Mouse (Mus musculus) lung, embryonic 16.5 days (tissue): ENCODE measurements around the gene Minos1. TPM values are rescaled to one million over a fixed set of nuclear protein-coding genes. Genes with fewer than 3 reads are reported as not detected.

ENCODE experiments used
- ATAC-seq: fragments of 200-750 bp; cut with Nextera tagmentation; 2 replicates; pipeline ENCODE4 v1.8.0; 2017; ENCODE audit warnings: low read depth, mild to moderate bottlenecking, moderate library complexity
- H3K27ac ChIP-seq: fragments of 300-500 bp; sonication (generic); 2 replicates; pipeline ENCODE4 v1.5.1; 2014; ENCODE audit warnings: mild to moderate bottlenecking, control low read depth, low read length
- H3K27me3 ChIP-seq: fragments of 300-500 bp; sonication (generic); 2 replicates; pipeline ENCODE4 v1.6.1; 2014; ENCODE audit warnings: low read depth, low read length, mixed read lengths; ENCODE audit not compliant: control insufficient read depth, insufficient read depth
- H3K36me3 ChIP-seq: fragments of 300-500 bp; sonication (generic); 2 replicates; pipeline ENCODE4 v1.6.1; 2014; ENCODE audit warnings: low read length; ENCODE audit not compliant: control insufficient read depth, insufficient read depth
- H3K4me1 ChIP-seq: fragments of 300-500 bp; sonication (generic); replicated peaks from 2 replicates; pipeline ENCODE4 v1.6.1; 2014; ENCODE audit warnings: low read length, mixed read lengths; ENCODE audit not compliant: control insufficient read depth, insufficient read depth
- H3K4me2 ChIP-seq: fragments of 300-500 bp; sonication (generic); 2 replicates; pipeline ENCODE4 v1.6.1; 2014; ENCODE audit warnings: low read depth, low read length, control low read depth
- H3K4me3 ChIP-seq: fragments of 300-500 bp; sonication (generic); 2 replicates; pipeline ENCODE4 v1.5.1; 2014; ENCODE audit warnings: mild to moderate bottlenecking, low read length, control low read depth
- H3K9ac ChIP-seq: fragments of 300-500 bp; sonication (generic); 2 replicates; pipeline ENCODE4 v1.6.1; 2014; ENCODE audit warnings: low read length, control low read depth
- H3K9me3 ChIP-seq: fragments of 300-500 bp; sonication (generic); 2 replicates; pipeline ENCODE4 v1.6.1; 2016; ENCODE audit warnings: low read length; ENCODE audit not compliant: control insufficient read depth
- WGBS: fragments of 180-500 bp; shearing (Covaris S2); extraction: QIAGEN DNeasy Blood & Tissue Kit; methylation state at CpG from one replicate; pipeline ENCODE4 v1.1.7; 2014; 5-methylcytosine and 5-hydroxymethylcytosine counted together
- polyA plus RNA-seq: library from polyadenylated mRNA; unstranded; fragments of >200 nt; fragmentation: Nextera tagmentation; extraction: Ambion mirVana; gene quantifications from 2 replicates; pipeline ENCODE4 v1.2.1, GENCODE M21; 2015

Minos1 gene
- polyA plus RNA-seq, 1 experiment from 2014 or later = 571 TPM

DNA sequence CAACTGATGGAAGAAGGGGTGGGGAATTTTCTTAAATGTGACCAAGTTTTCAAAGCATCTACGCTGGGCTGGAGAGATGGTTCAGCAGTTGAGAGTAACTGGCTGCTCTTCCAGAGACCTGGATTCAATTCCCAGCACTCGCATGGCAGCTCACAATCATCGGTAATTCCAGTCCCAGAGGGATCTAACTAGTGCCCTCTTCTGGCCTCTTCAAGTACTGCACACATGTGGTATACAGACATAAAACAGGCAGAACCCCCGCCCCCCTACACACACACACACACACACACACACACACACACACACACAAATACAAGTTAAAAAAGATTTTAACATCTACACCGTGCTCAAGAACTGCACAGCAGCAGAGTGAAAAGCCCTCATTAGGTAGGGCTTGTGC is 15.2 kb downstream of the Minos1 start:
- peaks cover 30% of the 10 kb centered on the region for H3K4me1 ChIP-seq

DNA sequence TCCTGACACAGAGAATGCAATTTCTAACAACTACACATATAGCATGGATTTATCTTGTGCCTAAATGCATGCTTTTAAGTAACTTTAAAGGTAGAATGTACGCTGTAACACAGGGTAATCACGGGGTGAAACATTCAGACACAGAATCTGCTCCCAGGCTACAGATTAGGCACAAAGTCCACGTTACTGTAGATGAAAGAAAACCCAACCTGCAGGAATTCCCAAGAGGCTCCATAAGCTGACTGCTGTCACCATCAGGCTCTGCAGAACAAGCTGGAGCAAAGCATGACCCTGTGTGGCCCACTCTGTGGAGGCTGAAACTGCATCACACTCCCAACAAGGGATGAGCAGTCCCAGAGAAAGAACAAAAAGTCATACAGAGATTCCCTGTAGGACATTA is 18.4 kb downstream of the Minos1 start:
- no peak for ATAC-seq
- Histone ChIP-seq H3K36me3 (no peaks in the 10 kb centered on the region), H3K4me3 (no peak overlapping the region), H3K4me2 (no peak overlapping the region), H3K9me3 (no peaks in the 10 kb centered on the region), H3K9ac (no peak overlapping the region), H3K27me3 (no peaks in the 10 kb centered on the region), H3K27ac (peak overlapping the region; percentile 17; the same call in 1 of the 2 replicates), H3K4me1 (peaks cover 21% of the 10 kb centered on the region)
- 71% methylated on average over 3 of the region's 3 CpGs for whole genome bisulfite sequencing

More for the DNA sequence above, 15.2 kb downstream of the Minos1 start:
- no peak overlapping the region for H3K4me3 ChIP-seq
- H3K4me2 ChIP-seq = no peak overlapping the region
- no peaks in the 10 kb centered on the region for H3K9me3 ChIP-seq
- H3K9ac ChIP-seq = no peak overlapping the region
- no peak for ATAC-seq
- 88% methylated on average over 5 of the region's 5 CpGs for WGBS
- H3K36me3 ChIP-seq = no peaks in the 10 kb centered on the region
- no peaks in the 10 kb centered on the region for H3K27me3 ChIP-seq
- no peak overlapping the region for H3K27ac ChIP-seq

DNA sequence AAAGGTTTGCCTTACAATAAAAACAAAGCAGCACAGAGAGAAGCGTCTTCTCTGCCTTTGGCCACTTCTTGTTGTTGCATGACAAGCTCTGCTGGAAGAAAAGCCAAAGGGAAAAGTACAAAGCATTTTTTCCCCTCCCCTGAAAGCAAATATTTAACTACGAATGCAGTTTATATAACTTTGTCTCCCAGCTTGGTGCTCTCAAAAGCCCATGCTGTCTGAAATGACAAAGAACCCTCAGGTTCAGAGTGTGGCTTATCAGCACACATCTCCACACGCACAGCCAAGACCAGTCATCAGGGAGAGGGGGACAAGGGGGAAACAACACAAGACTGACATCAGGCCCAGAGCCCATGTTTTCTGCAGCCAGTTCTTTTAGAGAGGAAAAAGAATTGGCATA is 19.5 kb downstream of the Minos1 start:
- WGBS = 20% methylated on average over 3 of the region's 3 CpGs
- Histone ChIP-seq H3K4me1 (peaks cover 18% of the 10 kb centered on the region), H3K9me3 (no peaks in the 10 kb centered on the region), H3K9ac (no peak overlapping the region), H3K4me2 (no peak overlapping the region), H3K36me3 (no peaks in the 10 kb centered on the region), H3K27me3 (no peaks in the 10 kb centered on the region), H3K4me3 (no peak overlapping the region), H3K27ac (peak overlapping the region; percentile 60)
- peak; percentile 71; the same call in 1 of the 2 replicates for ATAC-seq

DNA sequence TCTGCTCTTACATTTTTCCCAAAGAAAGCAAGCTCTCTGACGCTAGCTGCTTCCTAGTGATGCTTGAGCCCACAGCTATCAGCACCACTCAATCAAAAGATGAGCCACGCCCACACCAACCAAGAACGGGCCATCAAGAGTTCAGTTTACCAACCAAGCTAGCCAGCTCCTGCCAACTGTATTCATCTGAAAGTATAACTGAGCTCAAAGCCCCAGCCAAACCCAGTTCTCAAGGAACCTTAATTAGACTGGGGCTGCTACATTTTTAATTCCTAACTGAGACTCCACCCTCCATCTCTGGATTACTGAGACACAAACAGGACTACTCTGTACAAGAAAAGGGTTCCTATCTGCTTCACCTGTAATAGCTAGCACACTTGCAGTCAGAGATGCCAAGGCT is 20.1 kb downstream of the Minos1 start:
- no peaks in the 10 kb centered on the region for H3K36me3 ChIP-seq
- H3K9ac ChIP-seq = no peak overlapping the region
- no peak overlapping the region for H3K4me2 ChIP-seq
- H3K4me1 ChIP-seq = peaks cover 17% of the 10 kb centered on the region
- H3K27me3 ChIP-seq = no peaks in the 10 kb centered on the region
- no peaks in the 10 kb centered on the region for H3K9me3 ChIP-seq
- ATAC-seq = peak; percentile 32; the same call in 1 of the 2 replicates
- peak overlapping the region; percentile 60 for H3K27ac ChIP-seq
- H3K4me3 ChIP-seq = no peak overlapping the region
- WGBS = 35% methylated on average over 3 of the region's 3 CpGs

DNA sequence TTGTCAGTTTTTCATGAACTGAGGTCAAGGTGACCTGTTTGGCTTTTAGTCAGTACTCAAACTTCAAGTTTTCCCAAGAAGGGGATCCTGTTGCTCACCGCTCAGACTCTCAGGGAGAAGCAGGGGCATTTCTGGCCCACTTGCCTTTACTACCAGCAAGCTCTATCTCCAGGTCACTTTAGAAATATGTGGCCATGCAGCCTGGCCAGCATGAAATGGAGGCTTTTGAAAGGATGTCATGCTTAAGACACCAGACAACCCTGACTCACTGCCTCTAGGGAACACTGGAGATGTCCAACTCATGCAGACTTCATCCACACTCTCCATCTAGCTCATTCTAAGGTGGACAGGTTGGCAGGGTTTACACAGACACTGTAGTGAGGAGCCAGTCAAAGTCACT is 25.5 kb downstream of the Minos1 start:
- Histone ChIP-seq H3K4me2 (no peak overlapping the region), H3K36me3 (peaks cover 8% of the 10 kb centered on the region), H3K27ac (no peak overlapping the region), H3K4me3 (no peak overlapping the region), H3K9me3 (no peaks in the 10 kb centered on the region), H3K4me1 (0 out of 2 replicates have a peak, but pooled peaks cover 2% of the 10 kb centered on the region), H3K27me3 (no peaks in the 10 kb centered on the region), H3K9ac (no peak overlapping the region)
- 90% methylated on average over 1 of the region's 1 CpGs for WGBS
- ATAC-seq = no peak

DNA sequence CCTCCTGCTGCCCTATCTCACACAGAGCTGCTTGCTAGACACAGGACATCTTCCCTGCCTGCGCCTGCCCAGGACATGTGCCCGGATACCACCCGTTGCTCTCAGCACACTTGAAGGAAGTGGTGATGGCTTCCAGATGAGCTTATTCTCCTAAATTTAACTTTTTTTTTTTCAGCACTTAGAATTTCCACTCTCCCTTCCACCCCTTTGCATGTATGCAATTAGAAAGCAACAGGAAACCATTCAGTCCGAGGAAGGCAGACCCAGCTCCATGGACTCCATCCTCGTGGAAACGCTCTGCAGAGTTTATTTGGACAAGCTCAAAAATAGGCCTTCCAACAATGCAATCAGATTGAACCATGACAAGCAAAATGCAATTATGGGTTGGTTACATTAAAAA is 29.4 kb downstream of the Minos1 start:
- WGBS = 67% methylated on average over 6 of the region's 6 CpGs
- H3K4me3 ChIP-seq = no peak overlapping the region
- peaks cover under 1% of the 10 kb centered on the region; the same call in 1 of the 2 replicates for H3K4me1 ChIP-seq
- H3K9ac ChIP-seq = no peak overlapping the region
- H3K36me3 ChIP-seq = peaks cover 8% of the 10 kb centered on the region
- no peaks in the 10 kb centered on the region for H3K9me3 ChIP-seq
- no peak overlapping the region for H3K27ac ChIP-seq
- H3K27me3 ChIP-seq = no peaks in the 10 kb centered on the region
- H3K4me2 ChIP-seq = no peak overlapping the region
- no peak for ATAC-seq

DNA sequence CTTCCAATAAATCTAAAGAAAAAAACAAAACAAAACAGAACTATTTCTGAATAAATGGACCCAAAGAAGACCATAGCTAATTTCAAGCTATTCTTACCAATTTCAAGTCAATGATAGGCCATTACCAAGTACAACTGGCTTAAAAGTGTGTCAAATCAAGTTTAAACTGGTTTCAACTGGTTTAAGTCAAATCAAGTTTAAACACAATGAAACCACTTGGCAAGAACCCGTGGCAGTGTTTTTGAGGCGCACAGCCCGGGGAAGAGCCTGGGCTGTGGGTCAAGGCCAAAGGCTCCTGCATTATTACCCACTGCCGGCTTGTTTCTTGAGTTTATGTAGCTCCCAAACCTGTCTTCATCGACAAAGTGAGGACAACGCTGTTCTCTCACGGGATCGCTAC is 30.6 kb downstream of the Minos1 start:
- WGBS = 85% methylated on average over 8 of the region's 8 CpGs
- Histone ChIP-seq H3K27ac (no peak overlapping the region), H3K4me3 (no peak overlapping the region), H3K4me2 (no peak overlapping the region), H3K4me1 (peaks cover 13% of the 10 kb centered on the region), H3K9me3 (no peaks in the 10 kb centered on the region), H3K9ac (no peak overlapping the region), H3K36me3 (peaks cover 8% of the 10 kb centered on the region), H3K27me3 (no peaks in the 10 kb centered on the region)
- ATAC-seq = no peak

DNA sequence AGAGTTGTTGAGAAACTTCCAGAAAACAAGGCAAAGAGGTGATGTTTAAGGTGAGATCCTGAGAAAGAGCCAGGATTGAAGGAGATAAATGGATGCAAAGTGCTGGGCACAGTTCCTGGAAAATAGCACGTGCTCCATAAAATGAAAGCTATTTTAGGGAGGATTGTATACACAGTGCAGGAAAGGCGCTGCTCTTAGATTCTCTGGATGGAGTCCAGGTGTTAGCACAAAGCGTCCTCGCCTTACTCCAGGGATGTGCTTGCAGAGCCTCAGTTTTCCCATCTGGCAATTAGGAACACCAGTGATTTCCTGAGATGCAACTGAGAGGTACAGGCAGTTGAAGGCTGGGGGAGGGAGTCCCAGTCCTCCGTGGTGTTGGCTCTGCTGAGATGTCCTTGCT is 34.7 kb downstream of the Minos1 start:
- H3K27ac ChIP-seq = no peak overlapping the region
- WGBS = 17% methylated on average over 5 of the region's 5 CpGs

DNA sequence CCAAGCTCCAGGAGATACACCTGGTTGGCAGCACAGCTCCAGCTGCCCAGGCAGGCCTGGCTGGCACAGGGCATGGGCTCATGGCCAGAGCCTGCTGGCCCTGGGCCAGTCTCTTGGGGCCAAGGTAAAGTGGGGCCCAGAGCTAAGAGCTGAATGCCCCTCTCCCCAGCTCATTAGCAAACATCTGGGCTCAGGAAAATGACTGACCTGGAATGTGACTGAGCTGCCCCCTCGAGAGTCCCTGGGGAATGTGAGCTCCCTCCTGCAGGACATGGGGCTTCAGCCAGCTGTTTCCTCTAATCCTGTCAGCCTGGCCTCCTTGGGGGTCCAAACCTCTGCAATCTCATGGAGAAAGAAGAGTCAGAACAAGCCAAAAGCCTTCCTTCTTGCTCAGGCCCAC is 35.5 kb downstream of the Minos1 start:
- no peak overlapping the region for H3K4me2 ChIP-seq
- peaks cover 25% of the 10 kb centered on the region for H3K4me1 ChIP-seq
- H3K9me3 ChIP-seq = no peaks in the 10 kb centered on the region
- H3K27me3 ChIP-seq = peaks cover 7% of the 10 kb centered on the region; the same call in 1 of the 2 replicates
- no peak overlapping the region for H3K4me3 ChIP-seq
- peak overlapping the region; percentile 78 for H3K27ac ChIP-seq
- no peaks in the 10 kb centered on the region for H3K36me3 ChIP-seq
- H3K9ac ChIP-seq = no peak overlapping the region
- ATAC-seq = peak; percentile 31
- WGBS = 0% methylated on average over 1 of the region's 1 CpGs

More for the DNA sequence above, 34.7 kb downstream of the Minos1 start:
- 0 out of 2 replicates have a peak, but pooled peaks have one; percentile 24 for ATAC-seq
- Histone ChIP-seq H3K4me1 (peaks cover 23% of the 10 kb centered on the region), H3K27me3 (peaks cover 7% of the 10 kb centered on the region; the same call in 1 of the 2 replicates), H3K9me3 (no peaks in the 10 kb centered on the region), H3K36me3 (no peaks in the 10 kb centered on the region), H3K4me3 (no peak overlapping the region), H3K4me2 (no peak overlapping the region), H3K9ac (no peak overlapping the region)

DNA sequence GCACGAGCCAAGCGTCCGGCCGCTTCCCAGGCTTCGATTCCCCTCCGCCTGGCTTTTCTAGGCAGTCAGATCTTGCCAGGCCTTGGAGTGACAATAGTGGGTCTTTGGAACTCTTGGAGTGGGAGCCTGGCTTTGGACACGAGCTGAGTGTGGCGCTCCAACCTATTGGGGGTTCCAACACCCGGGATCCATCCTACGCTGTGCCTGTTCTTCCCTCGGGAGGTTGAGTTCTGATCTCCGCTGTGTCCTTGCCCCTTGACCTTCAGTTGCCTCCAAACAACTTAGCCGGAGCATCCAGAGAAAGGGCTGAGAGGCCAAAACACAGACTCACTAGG is 37.8 kb downstream of the Minos1 start:
- H3K27ac ChIP-seq = no peak overlapping the region
- no peaks in the 10 kb centered on the region for H3K9me3 ChIP-seq
- H3K4me1 ChIP-seq = peaks cover 27% of the 10 kb centered on the region
- peak overlapping the region; percentile 96 for H3K4me2 ChIP-seq
- peak overlapping the region; percentile 74 for H3K4me3 ChIP-seq
- peaks cover 7% of the 10 kb centered on the region; the same call in 1 of the 2 replicates for H3K27me3 ChIP-seq
- peak overlapping the region; percentile 87 for H3K9ac ChIP-seq
- ATAC-seq = 0 out of 2 replicates have a peak, but pooled peaks have one; percentile 3
- no peaks in the 10 kb centered on the region for H3K36me3 ChIP-seq
- WGBS = 23% methylated on average over 13 of the region's 13 CpGs
